Mouse (Mus musculus) embryonic facial prominence, embryonic 11.5 days (tissue): Measurements from ENCODE around the gene Cln6. TPM values are rescaled to one million over a fixed set of nuclear protein-coding genes. Genes with fewer than 3 reads are reported as not detected.
"Not testable (repeated sequence)": the region's sequence is repeated elsewhere in the genome, so short reads cannot be mapped to it uniquely, and the experiment has no call there.

Experiments used
- ATAC-seq: fragments of 200-750 bp; cut with Nextera tagmentation; replicated peaks from 2 replicates; pipeline ENCODE4 v1.8.0; 2017; ENCODE audit warnings: low read depth; ENCODE audit not compliant: insufficient number of reproducible peaks, low FRiP score, low TSS enrichment
- DNase-seq: peaks from one replicate; pipeline ENCODE4 v3.0.0-alpha.2; 2015; ENCODE audit warnings: low spot score
- H3K27ac ChIP-seq: fragments of 300-500 bp; sonication (generic); replicated peaks from 2 replicates; pipeline ENCODE4 v1.5.1; 2014; ENCODE audit warnings: mild to moderate bottlenecking, low read depth, low read length, control low read depth
- H3K27me3 ChIP-seq: fragments of 300-500 bp; sonication (generic); 2 replicates; pipeline ENCODE4 v1.6.1; 2014; ENCODE audit warnings: mild to moderate bottlenecking, low read length, moderate library complexity, mixed read lengths; ENCODE audit not compliant: control insufficient read depth, insufficient read depth
- H3K36me3 ChIP-seq: fragments of 300-500 bp; sonication (generic); replicated peaks from 2 replicates; pipeline ENCODE4 v1.6.1; 2014; ENCODE audit warnings: low read depth, mild to moderate bottlenecking, low read length, moderate library complexity, mixed read lengths; ENCODE audit not compliant: control insufficient read depth, insufficient read depth
- H3K4me1 ChIP-seq: fragments of 300-500 bp; sonication (generic); 2 replicates; pipeline ENCODE4 v1.6.1; 2014; ENCODE audit warnings: low read length, mixed read lengths; ENCODE audit not compliant: control insufficient read depth, insufficient read depth
- H3K4me2 ChIP-seq: fragments of 300-500 bp; sonication (generic); 2 replicates; pipeline ENCODE4 v1.6.1; 2014; ENCODE audit warnings: low read depth, mild to moderate bottlenecking, control low read depth, low read length, moderate library complexity
- H3K4me3 ChIP-seq: fragments of 300-500 bp; sonication (generic); 2 replicates; pipeline ENCODE4 v1.5.1; 2014; ENCODE audit warnings: low read depth, low read length, control low read depth
- H3K9ac ChIP-seq: fragments of 300-500 bp; sonication (generic); replicated peaks from 2 replicates; pipeline ENCODE4 v1.6.1; 2014; ENCODE audit warnings: mild to moderate bottlenecking, control low read depth, low read length
- H3K9me3 ChIP-seq: fragments of 300-500 bp; sonication (generic); replicated peaks from 2 replicates; pipeline ENCODE4 v1.6.1; 2016; ENCODE audit warnings: mild to moderate bottlenecking, low read length, inconsistent platforms, mixed read lengths; ENCODE audit not compliant: control insufficient read depth
- WGBS: fragments of 180-500 bp; shearing (Covaris S2); extraction: QIAGEN DNeasy Blood & Tissue Kit; methylation state at CpG from one replicate; pipeline ENCODE4 v1.1.7; 2014; 5-methylcytosine and 5-hydroxymethylcytosine counted together
- polyA plus RNA-seq: library from polyadenylated mRNA; unstranded; fragments of >200 nt; fragmentation: Nextera tagmentation; extraction: Ambion mirVana; gene quantifications from 2 replicates; pipeline ENCODE4 v1.2.1, GENCODE M21; 2014

Cln6 gene
- polyA plus RNA-seq, 1 experiment from 2014 or later = 9.2 TPM

DNA sequence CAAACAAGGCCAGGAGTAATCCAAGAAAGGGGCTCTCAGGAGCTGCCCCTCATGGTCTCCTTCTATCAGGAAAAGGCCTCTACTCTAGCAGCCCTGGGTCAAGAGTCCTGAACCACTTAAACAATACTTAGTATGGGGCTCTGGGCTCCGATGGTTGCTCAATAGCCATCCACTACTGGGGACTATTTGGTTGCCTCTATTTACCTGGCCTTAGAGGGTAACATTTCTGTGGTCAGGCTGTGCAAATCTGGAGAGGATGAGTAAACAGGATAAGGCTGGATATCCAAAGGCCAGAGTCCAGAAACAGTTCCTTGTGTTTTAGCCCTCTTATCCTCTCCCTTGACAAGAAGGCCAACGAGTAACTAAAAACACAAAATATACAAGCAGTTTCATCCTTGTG is 23.8 kb upstream of the Cln6 start:
- H3K27me3 ChIP-seq = no peaks in the 10 kb centered on the region
- no peak overlapping the region for H3K27ac ChIP-seq
- no peaks in the 10 kb centered on the region for H3K9me3 ChIP-seq
- H3K36me3 ChIP-seq = no peaks in the 10 kb centered on the region
- H3K4me2 ChIP-seq = no peak overlapping the region
- H3K4me3 ChIP-seq = no peak overlapping the region
- ATAC-seq (no peak), DNase-seq (no peak)
- no peaks in the 10 kb centered on the region for H3K4me1 ChIP-seq
- H3K9ac ChIP-seq = no peak overlapping the region
- 88% methylated on average over 2 of the region's 2 CpGs for WGBS

DNA sequence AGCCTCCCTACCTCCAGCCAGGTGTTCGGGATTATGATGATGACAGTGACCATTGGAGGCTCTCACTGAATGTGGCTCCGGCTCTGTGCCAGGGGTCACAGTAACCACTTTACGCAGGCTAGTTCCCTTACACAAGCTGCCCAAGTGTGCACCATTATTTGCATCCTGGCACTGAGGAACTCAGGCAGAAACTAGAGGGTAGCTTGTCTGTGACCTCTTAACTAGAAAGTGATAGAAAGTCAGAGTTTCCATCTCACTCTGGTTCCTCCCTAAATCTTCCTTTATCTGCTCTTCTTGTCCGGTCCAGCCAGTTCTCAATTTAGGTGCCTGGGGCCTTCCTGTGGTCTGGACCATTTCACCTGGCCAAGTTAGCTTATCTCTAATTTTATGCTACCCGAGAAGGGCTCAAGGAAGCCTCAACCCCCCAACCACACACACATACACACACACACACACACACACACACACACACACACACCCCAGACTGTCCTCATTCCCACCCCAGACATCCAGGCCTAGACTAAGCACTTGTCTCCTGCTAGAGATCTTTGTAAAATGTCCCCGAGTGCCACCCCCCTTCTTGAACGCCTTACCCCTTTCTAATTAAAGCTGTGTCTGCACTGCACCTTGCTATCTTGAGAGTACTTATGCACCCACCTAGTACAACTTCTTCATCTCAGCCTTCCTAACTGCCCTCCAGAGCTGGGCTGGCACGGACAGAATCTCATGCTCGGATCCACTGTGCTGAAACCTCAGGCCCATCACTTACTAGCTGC is 22.1 kb upstream of the Cln6 start:
- H3K36me3 ChIP-seq = no peaks in the 10 kb centered on the region
- no peak overlapping the region for H3K27ac ChIP-seq
- 82% methylated on average over 9 of the region's 9 CpGs for WGBS
- H3K9ac ChIP-seq = no peak overlapping the region
- no peaks in the 10 kb centered on the region for H3K27me3 ChIP-seq
- no peaks in the 10 kb centered on the region for H3K9me3 ChIP-seq
- no peaks in the 10 kb centered on the region for H3K4me1 ChIP-seq
- no peak for DNase-seq
- no peak for ATAC-seq
- no peak overlapping the region for H3K4me3 ChIP-seq
- H3K4me2 ChIP-seq = no peak overlapping the region

DNA sequence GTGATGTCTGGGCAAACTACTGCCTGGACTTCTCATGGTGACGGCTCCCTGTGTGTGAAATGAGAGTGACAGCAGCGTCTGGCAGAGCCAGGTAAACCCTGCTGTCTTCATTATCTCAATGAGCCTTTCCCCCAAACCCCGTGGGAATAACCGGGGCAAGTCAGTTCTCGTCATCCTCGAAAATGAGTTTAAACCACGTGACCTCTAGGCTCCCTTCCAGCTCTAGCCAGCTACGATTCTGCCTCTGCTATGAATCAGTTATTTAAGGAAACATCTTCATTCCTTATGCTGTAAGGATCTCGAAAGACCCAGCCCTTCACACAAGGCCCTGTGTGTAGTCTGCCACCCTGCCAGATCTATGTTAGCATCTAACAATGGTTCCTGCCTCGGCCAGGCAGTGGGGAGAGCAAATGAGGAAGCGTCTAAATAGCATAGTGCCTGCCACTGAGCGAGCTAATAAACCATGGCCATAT is 21.4 kb upstream of the Cln6 start:
- no peak overlapping the region for H3K27ac ChIP-seq
- no peak overlapping the region for H3K9ac ChIP-seq
- ATAC-seq (no peak), DNase-seq (no peak)
- no peaks in the 10 kb centered on the region for H3K27me3 ChIP-seq
- H3K4me2 ChIP-seq = no peak overlapping the region
- H3K4me3 ChIP-seq = no peak overlapping the region
- H3K36me3 ChIP-seq = no peaks in the 10 kb centered on the region
- H3K9me3 ChIP-seq = no peaks in the 10 kb centered on the region
- 62% methylated on average over 12 of the region's 12 CpGs for WGBS
- no peaks in the 10 kb centered on the region for H3K4me1 ChIP-seq

DNA sequence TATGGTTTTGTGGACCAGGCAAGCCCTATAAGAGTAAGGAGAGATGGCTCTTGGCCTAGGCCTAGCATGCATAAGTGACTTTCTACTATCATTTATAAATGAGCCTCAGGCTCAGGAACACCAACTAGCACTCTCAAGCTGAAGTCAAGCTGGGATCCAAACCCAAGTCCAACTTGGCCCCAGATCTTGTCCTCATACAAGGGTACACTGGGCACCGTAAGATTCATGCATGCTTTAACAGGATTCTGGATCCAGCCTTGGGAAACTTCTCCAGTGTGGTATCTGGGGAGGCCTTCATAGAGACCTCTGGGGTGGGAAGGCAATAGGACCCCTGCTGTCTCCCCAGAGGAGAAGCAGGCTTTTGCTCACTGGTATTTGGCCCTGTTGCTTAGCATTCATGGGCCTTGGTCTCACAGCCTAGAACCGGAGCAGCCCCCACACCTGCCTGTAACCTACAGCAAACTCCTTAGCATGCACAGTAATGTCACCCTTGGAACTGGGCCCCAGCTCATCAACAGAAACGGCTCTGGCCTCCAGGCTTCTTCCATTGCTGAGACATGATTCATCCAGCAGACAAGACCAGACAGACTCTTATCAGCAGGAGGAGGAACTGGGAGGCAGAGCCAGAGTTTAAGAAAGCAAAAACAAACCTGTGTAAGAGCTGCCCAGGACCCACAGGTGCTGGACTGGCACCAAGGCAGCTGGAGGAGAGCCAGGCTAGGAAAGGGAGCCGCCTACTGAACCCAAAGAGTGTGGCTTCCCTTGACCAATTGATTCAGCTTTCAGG is 20.6 kb upstream of the Cln6 start:
- H3K36me3 ChIP-seq = no peaks in the 10 kb centered on the region
- ATAC-seq = no peak
- no peaks in the 10 kb centered on the region for H3K4me1 ChIP-seq
- no peak overlapping the region for H3K9ac ChIP-seq
- H3K9me3 ChIP-seq = no peaks in the 10 kb centered on the region
- no peak for DNase-seq
- 77% methylated on average over 4 of the region's 4 CpGs for whole genome bisulfite sequencing
- no peaks in the 10 kb centered on the region for H3K27me3 ChIP-seq
- H3K4me2 ChIP-seq = no peak overlapping the region
- no peak overlapping the region for H3K27ac ChIP-seq
- no peak overlapping the region for H3K4me3 ChIP-seq

DNA sequence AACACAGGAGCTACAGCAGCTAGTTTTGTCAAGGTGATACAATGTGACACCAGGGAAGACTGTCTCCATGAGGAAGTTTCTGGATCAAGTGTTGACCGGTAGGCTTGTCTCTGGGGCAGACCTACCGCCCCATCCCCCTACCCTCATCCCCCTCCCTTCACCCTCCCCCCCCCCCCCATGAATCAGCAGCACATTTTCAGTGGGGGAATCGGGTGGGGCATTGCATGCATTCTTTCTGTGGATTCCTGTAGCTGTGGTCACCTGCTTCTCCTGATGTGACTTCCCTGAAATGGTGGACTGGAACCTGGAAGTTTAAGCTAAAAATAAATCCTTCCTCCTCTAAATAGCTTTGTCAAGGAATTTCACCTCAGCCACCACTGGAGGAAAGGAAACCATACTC is 19.1 kb upstream of the Cln6 start:
- no peak overlapping the region for H3K27ac ChIP-seq
- no peaks in the 10 kb centered on the region for H3K27me3 ChIP-seq
- H3K4me1 ChIP-seq = no peaks in the 10 kb centered on the region
- H3K36me3 ChIP-seq = no peaks in the 10 kb centered on the region
- H3K4me2 ChIP-seq = no peak overlapping the region
- no peaks in the 10 kb centered on the region for H3K9me3 ChIP-seq
- DNase-seq (no peak), ATAC-seq (no peak)
- 83% methylated on average over 3 of the region's 3 CpGs for WGBS
- no peak overlapping the region for H3K4me3 ChIP-seq
- H3K9ac ChIP-seq = no peak overlapping the region

DNA sequence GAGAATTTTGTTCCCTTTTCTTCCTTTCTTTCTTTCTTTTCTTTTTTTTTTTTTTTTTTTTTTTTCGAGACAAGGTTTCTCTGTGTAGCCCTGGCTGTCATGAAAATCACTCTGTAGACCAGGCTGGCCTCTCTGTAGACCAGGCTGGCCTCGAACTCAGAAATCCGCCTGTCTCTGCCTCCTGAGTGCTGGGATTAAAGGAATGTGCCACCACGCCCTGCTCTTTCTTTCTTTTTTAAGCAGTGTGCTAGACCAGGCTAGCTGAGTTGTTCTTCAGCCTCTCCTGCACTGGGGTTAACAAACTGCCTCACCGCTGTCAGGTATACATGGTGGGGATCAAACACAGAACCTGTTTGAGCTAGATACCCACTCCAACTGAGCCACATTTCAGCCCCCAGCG is 18.7 kb upstream of the Cln6 start:
- not testable (repeated sequence) for H3K9me3 ChIP-seq, DNase-seq, H3K36me3 ChIP-seq, H3K27ac ChIP-seq, H3K4me1 ChIP-seq, H3K4me3 ChIP-seq, ATAC-seq, H3K4me2 ChIP-seq, H3K9ac ChIP-seq, H3K27me3 ChIP-seq
- WGBS = 90% methylated on average over 6 of the region's 6 CpGs

DNA sequence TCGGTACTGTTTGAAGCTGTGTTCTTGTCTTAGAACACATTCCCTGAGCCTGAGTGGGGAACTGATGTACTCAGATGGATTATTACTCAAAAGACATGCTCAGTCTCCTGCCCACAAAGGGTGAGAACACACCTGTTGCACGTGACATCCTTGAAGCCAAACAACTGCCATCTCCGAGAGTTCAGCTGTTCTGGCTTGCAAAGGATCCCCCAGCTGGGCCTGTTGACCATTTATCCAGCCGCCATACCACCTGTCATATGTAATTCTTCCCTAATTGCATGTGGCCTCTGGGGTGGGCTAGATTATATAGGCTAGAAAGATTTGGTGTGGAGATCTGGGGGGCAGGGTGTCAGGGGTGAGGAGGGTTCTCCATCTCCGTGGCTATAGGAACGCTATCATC is 17.8 kb upstream of the Cln6 start:
- H3K9ac ChIP-seq = no peak overlapping the region
- H3K4me2 ChIP-seq = no peak overlapping the region
- H3K4me1 ChIP-seq = 0 out of 2 replicates have a peak, but pooled peaks cover under 1% of the 10 kb centered on the region
- H3K27ac ChIP-seq = no peak overlapping the region
- 81% methylated on average over 6 of the region's 6 CpGs for WGBS
- H3K27me3 ChIP-seq = no peaks in the 10 kb centered on the region
- H3K9me3 ChIP-seq = no peaks in the 10 kb centered on the region
- no peak for DNase-seq
- no peak overlapping the region for H3K4me3 ChIP-seq
- H3K36me3 ChIP-seq = no peaks in the 10 kb centered on the region
- no peak for ATAC-seq

DNA sequence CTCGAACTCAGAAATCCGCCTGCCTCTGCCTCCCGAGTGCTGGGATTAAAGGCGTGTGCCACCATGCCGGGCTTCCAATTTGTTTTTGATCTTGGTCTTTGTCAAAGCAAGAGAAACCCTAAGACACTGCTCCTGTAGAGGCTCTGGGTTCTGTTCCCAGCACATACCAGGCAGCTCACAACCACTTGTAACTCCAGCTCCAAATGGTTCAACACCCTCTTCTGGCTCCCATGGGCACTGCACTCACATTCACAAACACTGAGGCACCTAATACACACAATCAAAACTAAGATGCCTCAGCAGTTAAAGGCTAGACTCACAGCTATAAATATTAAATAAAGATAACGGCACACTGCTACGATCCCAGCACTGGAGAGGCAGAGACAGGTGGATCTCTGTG is 16.8 kb upstream of the Cln6 start:
- ATAC-seq = no peak
- no peak overlapping the region for H3K4me2 ChIP-seq

More for the DNA sequence above, 16.8 kb upstream of the Cln6 start:
- H3K9me3 ChIP-seq = no peaks in the 10 kb centered on the region
- H3K36me3 ChIP-seq = no peaks in the 10 kb centered on the region
- no peak overlapping the region for H3K9ac ChIP-seq
- no peaks in the 10 kb centered on the region for H3K27me3 ChIP-seq
- WGBS = 96% methylated on average over 7 of the region's 7 CpGs
- no peak for DNase-seq
- no peak overlapping the region for H3K27ac ChIP-seq
- 0 out of 2 replicates have a peak, but pooled peaks cover 2% of the 10 kb centered on the region for H3K4me1 ChIP-seq
- H3K4me3 ChIP-seq = no peak overlapping the region
